Mouse (Mus musculus) layer of hippocampus, adult 2 months (tissue): ENCODE measurements around the gene Tlr13. TPM values are rescaled to one million over a fixed set of nuclear protein-coding genes. Genes with fewer than 3 reads are reported as not detected.
"Not testable (repeated sequence)": the region's sequence is repeated elsewhere in the genome, so short reads cannot be mapped to it uniquely, and the experiment has no call there.

Experiments
- DNase-seq, 2 experiments: peaks; one replicate each; pipeline ENCODE4 v3.0.0; 2022; ENCODE audit warnings: low spot score in 2 of 2
- H3K27ac ChIP-seq: fragments of 200-600 bp; 2 replicates; pipeline ENCODE4 v1.8.1; 2022
- H3K4me3 ChIP-seq: fragments of 200-600 bp; 2 replicates; pipeline ENCODE4 v1.8.1; 2022; ENCODE audit warnings: mild to moderate bottlenecking
- CTCF ChIP-seq: fragments of 200-600 bp; conservative IDR thresholded peaks from 2 replicates; pipeline ENCODE4 v1.8.1; 2022; ENCODE audit warnings: antibody characterized with exemption, mild to moderate bottlenecking, moderate library complexity
- total RNA-seq, 2 experiments: library from RNA; stranded (reverse); gene quantifications; 2 replicates each; pipeline ENCODE4 v1.2.3; 2021

Tlr13 gene
- total RNA-seq, 2 experiments from 2014 or later: 1.2 to 1.4 TPM

DNA sequence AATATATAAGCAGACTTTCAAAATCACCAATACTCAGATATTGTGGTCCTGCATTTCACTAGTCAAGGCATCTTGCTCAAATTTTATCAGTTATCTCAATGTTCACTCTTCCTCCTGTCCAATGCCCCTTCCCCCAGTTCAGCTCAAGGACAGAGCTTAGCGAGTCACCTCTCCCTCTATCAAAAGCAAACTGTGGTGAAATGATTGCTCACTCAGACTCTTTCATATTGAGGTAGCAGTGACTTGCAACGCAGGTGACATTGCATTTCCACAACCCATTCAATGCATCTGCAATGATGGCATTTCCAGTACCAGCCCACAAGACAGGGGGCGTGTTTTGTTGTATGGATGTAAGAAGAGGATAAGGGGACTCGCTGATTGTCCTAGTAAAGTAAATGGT lies 12.9 kb downstream of the Tlr13 start:
- no peak for TF ChIP-seq CTCF
- Histone ChIP-seq H3K4me3 (no peak overlapping the region), H3K27ac (no peak overlapping the region)
- no peak for DNase-seq

DNA sequence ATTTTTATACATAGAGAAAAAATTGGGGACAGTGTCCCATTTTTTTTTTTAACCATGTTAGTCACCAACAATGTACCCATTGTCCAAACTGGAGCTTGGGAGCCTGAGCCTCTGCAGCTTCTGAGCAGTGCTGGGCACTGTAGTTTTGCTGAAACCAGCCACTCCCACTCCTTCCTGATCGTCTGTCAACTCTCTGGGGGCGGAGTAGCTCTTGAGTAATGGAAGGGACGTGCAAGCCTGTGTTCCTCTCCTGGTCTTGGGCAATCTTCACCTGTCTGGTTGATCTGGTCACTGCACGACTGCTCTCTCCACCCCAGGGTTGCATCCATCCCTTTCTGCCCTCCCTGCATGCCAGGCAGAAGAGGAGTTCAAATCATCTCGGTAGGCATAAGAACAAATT lies 21.0 kb downstream of the Tlr13 start:
- TF ChIP-seq CTCF: no peak
- Histone ChIP-seq H3K27ac (no peak overlapping the region), H3K4me3 (no peak overlapping the region)
- DNase-seq: no peak

DNA sequence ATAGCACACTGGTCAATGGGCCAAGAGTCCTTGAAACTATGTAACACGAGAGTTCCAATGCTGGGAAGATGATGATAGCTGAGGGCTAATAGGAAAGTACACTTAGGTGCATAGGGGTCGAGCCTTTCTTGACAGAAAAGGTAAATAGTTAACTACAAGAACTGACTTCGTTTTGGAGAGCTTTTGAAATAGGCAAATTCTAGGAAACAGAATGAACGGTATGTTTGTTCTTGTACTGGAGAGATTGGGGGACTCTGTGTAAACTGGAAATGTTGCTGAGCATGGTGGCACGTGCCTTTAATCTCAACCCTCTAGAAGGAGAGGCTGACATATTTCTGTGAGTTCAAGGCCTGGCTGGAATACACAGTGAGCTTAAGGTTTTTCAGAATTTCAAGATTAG lies 21.6 kb downstream of the Tlr13 start:
- no peak overlapping the region for H3K4me3 ChIP-seq
- no peak for TF ChIP-seq CTCF
- no peak overlapping the region for H3K27ac ChIP-seq
- no peak for DNase-seq

DNA sequence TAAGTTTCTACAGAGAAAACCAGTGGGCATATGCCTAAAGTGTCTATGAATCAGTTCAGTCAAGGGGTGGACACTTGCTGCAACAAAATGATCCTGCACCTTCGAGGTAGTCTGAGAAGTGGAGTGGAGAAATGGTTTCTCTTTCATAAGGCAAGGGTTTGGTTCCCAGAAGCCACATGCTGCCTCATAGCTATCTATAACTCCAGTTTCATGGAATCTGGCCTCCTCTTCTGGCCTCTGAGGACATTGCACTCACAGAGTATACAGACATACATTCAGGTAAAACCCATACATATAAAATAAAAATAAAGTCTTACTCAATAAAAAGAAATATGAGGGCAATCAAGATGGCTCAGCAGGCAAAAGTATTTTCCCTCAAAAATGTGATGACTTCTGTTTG lies 22.1 kb downstream of the Tlr13 start:
- Histone ChIP-seq H3K4me3 (no peak overlapping the region), H3K27ac (no peak overlapping the region)
- peak; percentile 34; the same call in 1 of the 2 replicates for TF ChIP-seq CTCF
- no peak for DNase-seq

DNA sequence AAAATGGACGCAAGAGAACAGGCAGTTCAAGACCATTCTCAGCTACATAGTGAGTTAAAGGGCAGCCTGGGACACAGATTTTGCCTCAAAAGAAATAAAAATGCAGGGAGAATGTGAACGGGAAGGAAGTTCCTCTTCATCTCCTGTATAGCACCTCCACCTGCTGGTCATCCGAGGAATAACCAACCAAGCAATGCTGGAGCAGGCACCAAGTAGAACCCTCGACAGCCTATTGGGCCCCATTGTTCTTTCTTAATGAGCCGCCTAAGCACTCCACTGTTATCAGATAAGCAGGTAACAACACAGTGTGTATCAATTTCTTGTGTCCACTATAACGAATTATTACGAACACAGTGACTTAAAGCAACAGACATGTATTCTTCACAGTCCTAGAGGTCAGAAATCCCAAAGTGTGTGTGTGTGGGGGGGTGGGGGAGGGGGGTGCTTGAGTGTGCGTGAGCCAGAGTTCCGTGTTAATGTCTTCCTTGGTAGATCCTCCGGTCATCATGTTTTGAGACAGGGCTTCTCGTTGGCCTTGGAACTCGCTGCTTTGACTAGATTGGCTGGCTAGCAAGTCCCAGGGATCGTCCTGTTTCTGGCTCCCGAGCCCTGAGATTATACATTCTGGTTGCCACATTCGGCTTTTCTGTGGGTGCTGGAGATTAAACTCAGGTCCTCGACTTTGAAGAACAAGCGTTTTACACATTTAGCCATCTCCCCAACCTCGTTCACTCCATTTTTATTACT lies 28.3 kb downstream of the Tlr13 start:
- no peak overlapping the region for H3K27ac ChIP-seq
- DNase-seq: peak; percentile 53 to 79
- peak; percentile 87 for TF ChIP-seq CTCF
- 0 out of 2 replicates have a peak overlapping the region, but pooled peaks have one; percentile 17 for H3K4me3 ChIP-seq

DNA sequence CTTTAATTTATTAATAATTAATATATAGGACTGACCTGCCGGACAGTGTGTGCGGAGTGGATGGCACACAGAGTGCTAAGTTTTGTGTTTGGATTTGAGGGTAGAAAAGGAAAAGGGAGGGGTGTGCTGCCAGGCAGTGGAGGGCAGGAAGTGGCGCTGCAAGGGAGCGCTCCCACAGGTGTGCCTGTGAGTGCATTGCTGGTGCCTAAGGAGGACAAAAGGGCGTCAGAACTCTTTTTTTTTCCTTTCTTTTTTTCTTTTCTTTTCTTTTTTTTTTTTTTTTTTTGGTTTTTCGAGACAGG lies 28.8 kb downstream of the Tlr13 start:
- TF ChIP-seq CTCF: no peak
- DNase-seq: no peak
- H3K4me3 ChIP-seq: no peak overlapping the region

DNA sequence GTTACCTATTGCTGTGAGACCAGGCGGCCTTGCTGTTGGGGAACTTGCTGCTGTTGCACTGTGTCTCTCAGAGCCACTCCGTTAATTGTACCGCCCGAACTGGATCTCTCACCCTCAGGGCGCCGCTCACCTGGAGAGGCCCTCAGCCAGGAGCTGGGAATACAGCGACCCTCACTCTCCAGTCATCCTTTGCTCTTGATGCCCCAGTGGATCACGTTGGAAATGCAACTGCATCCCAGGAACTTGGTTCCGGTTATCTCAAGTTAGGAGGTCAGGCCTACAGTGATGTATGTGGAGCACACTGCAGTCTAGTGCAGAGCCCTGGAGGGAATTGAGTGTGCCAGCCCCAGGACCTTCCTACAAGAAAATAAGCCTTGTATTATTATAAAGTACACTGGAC lies 33.3 kb downstream of the Tlr13 start:
- Histone ChIP-seq H3K4me3 (no peak overlapping the region), H3K27ac (no peak overlapping the region)
- no peak for TF ChIP-seq CTCF
- DNase-seq: no peak

More for the DNA sequence above, 28.8 kb downstream of the Tlr13 start:
- H3K27ac ChIP-seq: no peak overlapping the region

DNA sequence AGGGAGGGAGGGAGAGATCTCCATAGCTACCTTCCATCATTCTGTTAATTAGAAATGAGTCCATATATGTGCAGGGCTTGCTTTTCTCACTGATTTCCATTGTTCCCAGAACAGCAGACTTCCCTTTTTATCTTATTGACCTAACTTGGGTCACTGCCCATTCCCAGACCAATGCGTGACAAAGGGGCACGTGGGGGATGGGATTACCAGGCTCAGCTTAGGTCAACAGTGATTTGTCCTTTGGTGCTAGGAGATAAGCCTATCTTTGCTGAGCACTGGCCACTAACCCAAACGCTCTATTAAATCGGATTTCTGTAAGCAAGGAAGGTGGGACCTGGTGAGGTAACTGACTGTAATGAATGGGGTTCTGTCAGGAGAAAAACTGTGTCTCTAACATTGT lies 41.3 kb downstream of the Tlr13 start:
- Histone ChIP-seq H3K27ac (no peak overlapping the region), H3K4me3 (no peak overlapping the region)
- no peak for DNase-seq
- no peak for TF ChIP-seq CTCF

DNA sequence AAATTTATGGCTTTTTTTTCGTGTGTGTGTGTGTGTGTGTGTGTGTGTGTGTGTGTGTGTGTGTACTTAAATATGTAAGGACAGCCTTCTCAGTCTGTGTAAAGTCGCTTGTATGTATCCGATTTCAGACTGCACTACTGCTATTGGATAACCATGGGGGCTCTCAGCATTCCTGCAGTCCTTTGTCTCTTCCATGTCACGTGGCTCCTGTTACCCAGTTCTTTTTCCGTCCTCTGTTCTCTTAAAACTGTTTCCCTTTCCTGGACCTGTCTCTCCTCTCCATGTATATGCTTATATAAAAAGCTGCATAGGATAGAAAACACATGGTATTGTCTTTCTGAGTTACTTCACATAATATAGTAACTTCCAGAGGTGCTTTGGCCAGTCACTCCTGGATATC lies 42.7 kb downstream of the Tlr13 start:
- TF ChIP-seq CTCF: no peak
- no peak overlapping the region for H3K27ac ChIP-seq
- no peak overlapping the region for H3K4me3 ChIP-seq
- no peak for DNase-seq

DNA sequence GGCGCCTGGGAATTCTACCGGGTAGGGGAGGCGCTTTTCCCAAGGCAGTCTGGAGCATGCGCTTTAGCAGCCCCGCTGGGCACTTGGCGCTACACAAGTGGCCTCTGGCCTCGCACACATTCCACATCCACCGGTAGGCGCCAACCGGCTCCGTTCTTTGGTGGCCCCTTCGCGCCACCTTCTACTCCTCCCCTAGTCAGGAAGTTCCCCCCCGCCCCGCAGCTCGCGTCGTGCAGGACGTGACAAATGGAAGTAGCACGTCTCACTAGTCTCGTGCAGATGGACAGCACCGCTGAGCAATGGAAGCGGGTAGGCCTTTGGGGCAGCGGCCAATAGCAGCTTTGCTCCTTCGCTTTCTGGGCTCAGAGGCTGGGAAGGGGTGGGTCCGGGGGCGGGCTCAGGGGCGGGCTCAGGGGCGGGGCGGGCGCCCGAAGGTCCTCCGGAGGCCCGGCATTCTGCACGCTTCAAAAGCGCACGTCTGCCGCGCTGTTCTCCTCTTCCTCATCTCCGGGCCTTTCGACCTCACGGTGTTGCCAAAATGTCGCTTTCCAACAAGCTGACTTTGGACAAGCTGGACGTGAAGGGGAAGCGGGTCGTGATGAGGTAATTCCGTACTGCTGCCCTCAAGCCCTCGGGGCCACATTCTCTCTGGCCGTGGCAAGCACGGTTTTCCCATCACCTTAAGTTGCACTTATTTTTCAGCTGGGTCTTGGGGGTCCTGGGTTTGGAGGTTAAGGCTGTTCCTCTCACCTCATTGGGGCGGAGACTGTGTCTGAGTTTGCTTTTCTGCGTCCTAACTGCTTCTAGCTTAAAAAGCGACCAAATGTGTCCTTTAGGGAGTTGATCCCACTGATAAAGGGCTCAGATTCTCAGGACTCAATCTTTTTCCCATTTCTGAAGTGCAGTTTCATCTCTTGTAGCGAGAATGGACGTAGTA lies 44.0 kb downstream of the Tlr13 start, which contains the start of gene Pgk1:
TSS of gene Pgk1 (plus strand) at position 388 of the 937 bp plus-strand sequence.
- TF ChIP-seq CTCF: peak; percentile 51
- H3K4me3 ChIP-seq: peak within 1 kb of the TSS; percentile 67
- H3K27ac ChIP-seq: peak within 1 kb of the TSS; percentile 87
- DNase-seq: peak; percentile 82 to 91

DNA sequence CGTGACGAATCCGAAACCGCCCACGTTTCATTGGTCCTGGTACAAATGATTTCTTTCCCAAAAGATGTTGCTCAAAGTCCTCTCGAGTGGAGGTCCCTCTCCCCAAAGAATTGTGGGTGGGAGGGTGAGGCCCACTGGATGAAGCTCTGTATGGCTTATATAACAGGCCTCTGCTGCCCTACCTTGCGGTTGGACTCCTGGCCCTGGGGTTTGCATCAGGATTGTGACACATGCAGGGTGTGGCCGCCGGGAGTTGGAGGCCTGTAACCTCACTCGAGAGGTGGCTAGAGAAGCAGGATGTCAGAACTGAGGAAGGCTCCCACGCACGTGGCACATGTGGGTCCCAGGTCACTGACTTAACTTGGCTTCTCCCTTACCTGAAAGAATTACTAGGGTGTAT lies 44.7 kb downstream of the Tlr13 start:
- Histone ChIP-seq H3K27ac (peak overlapping the region; percentile 87), H3K4me3 (peak overlapping the region; percentile 67)
- DNase-seq: no peak

DNA sequence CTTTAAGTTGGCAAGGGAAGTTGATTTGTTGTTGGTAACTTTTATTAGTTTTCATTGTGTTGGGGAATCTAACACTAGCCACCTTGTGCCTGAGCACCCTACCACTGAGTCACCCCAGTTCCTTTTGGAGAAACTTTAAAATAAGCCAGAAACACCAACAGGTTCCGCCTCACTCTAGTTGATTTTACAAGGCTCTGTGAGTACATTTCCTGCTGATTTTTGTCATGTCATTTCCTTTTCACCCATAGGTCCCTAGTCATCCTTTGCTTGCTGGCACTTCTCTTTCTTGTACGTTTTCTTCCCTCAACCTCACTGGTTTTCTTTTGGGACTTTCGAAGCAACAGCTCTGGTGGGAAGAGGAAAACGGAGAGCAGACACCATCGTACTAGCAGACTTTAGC lies 46.4 kb downstream of the Tlr13 start:
- H3K4me3 ChIP-seq: peak overlapping the region; percentile 13; the same call in 1 of the 2 replicates
- TF ChIP-seq CTCF: no peak
- H3K27ac ChIP-seq: peak overlapping the region; percentile 87; the same call in 1 of the 2 replicates

More for the DNA sequence above, 44.7 kb downstream of the Tlr13 start:
- TF ChIP-seq CTCF: no peak

DNA sequence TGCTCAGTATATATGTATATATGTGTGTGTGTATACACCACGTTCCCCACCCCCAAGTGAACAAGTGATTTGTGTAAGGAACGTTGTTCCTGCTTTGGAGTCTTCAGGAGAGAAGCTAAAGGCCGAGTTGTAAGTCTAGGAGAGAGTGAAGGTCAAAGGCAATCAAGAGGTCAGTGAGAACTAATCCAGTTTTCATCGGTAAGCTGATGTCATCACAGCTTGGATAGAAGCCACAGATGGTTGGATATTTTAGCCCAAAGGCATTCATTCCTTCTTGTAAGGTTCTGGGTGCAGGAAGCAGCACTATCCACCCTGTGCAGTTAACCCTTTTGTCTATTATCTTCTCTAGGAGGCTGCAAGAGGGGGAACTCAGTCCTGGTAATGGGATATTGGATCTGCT lies 47.1 kb downstream of the Tlr13 start:
- Histone ChIP-seq H3K27ac (no peak overlapping the region), H3K4me3 (no peak overlapping the region; the same call in 1 of the 2 replicates)
- TF ChIP-seq CTCF: no peak
- DNase-seq: no peak

More for the DNA sequence above, 46.4 kb downstream of the Tlr13 start:
- no peak for DNase-seq

DNA sequence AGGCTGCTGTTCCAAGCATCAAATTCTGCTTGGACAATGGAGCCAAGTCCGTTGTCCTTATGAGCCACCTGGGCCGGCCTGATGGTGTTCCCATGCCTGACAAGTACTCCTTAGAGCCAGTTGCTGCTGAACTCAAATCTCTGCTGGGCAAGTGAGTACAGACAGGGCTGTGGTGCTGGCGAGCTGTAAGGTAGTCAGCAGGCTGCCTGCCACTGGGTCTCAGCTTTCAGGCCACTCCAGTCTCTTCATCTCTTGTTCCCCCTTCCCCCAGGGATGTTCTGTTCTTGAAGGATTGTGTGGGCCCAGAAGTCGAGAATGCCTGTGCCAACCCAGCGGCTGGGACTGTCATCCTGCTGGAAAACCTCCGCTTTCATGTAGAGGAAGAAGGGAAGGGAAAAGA lies 51.4 kb downstream of the Tlr13 start:
- H3K27ac ChIP-seq, H3K4me3 ChIP-seq, DNase-seq: not testable (repeated sequence)
